Mouse (Mus musculus): Measurements from ENCODE around the gene Smc3.

The Smc3 gene

DNA sequence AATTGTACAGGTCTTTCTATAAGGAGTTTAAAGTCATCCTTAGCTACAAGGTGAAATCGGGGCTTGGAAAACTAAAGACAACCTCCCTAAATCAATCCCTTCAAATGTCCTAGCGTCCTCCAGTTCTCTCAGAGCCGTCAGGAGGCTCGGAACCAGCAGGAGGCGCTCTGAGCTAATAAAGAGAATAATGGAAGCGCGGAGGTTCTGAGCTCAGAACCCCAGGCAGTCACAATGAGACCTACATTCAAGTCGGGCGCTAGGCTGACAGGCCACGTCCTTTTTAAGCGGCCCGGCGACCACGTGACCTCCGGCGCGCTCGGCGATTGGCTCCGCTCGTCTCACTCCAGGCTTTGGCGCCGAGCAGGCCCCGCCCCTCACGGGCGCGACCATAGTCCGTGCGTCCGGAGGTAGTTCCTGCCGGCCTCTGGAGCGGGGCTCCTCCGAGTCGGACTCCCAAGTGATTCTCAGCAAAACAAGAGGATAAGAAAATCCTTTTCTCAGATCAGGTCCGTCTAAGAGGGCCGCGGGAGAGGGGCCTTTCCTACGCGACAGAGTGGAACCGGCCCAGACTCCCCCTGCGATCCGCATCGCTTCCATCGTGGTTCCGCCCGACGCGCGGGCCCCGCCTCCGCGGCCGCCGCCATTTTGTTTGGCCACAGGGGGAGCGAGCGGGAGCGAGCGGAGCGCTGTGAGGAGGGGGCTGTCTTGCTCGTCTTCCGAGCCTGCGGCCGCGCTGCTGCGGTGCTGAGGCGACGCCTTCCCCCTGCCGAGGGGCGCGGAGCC lies at the start of gene Smc3:
Gene Smc3, plus strand, starts transcription at position 642 of the 783 bp plus-strand sequence.
- DNase-seq (ENCODE audit: low spot score in 2 of 2): peak; percentile 98 to 99

- DNase-seq (ENCODE audit: low spot score in 2 of 2): peak in 1 of 2 experiments; percentile 39
Measured at GRCm38 (mm10) chr19:53550972-53551371, 49.2 kb upstream of the Smc3 start.

DNA sequence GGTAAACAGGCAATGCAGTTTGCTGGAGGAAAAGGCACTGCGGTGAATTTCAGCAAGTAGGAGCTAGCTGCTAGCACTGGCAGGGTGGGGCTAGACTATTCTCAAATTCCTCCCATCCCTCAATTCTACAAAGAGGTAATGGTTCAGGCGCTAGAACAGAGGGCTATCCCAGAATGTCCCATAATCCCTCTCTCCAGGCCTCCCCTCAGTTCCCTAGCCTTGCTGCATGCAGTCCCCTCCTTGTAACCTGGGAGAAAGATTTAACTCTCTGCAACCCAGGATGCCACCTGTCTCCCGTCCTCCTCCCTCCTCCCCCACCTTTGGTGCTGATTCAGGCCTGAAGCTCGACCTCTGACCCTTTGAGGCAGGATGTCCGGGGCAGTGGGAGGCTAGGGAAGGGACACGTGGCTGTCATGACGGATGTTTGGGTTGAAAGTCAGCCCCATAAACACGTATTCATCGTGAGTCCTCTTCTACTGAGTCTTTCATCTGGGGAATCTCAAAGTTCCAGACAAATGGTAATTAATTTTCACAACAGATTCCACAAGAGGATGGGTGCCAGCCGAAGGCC lies 47.9 kb upstream of the Smc3 start:
- DNase-seq (ENCODE audit: low spot score in 2 of 2): no peak

DNA sequence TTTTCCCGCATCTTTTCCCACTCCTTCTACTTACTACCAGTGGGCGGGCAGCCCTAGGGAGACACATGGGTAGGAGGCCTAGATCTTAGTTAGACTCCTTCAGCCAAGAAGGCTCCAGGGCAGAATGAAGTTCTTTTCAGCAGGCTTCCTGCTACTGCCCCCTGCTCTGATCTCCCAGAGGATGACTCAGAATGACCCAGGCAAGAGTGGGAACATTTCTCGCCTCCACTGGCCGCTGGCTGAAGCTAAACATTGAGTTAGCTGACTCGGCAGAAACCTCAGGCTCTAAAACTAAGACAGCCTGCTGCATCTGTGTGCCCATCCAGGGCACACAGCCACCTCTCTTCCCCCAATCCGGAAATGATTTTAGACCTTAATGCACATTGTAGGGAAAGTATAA lies 47.4 kb upstream of the Smc3 start:
- DNase-seq (ENCODE audit: low spot score in 2 of 2): no peak

GRCm38 (mm10) chr19:53554402-53554801 lies 45.8 kb upstream of the Smc3 start:
- DNase-seq (ENCODE audit: low spot score in 2 of 2): no peak

DNA sequence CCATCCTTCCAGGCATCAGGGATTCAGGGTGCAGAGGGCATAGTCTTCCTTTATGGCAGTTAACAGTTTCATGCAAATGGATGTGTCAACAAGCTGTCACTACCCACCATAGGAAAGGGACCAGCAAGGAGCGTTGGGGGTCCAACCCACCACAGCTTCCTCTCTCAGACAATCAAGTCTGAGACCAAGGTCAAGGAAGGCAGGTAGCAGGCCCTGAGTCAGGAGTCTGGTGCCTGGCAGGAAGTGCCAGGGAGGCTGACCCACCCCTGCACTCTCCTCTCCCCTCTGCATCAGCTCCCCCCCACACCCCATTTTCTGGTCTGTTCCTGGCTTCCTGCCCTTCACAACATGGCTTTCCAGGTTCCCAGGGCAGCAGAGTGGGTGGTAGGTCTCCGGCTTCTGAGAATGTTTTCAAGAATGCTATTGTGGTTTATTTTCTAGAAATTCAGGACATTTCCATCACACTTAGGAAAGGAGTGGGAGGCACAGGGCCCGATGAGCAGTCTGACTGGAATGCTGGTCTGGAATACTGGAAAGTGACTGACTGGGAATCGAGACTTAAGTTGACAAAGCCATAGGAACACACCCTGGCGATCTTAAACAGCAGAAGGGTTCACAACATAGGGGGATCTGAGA lies 45.1 kb upstream of the Smc3 start:
- DNase-seq (ENCODE audit: low spot score in 2 of 2): no peak

DNA sequence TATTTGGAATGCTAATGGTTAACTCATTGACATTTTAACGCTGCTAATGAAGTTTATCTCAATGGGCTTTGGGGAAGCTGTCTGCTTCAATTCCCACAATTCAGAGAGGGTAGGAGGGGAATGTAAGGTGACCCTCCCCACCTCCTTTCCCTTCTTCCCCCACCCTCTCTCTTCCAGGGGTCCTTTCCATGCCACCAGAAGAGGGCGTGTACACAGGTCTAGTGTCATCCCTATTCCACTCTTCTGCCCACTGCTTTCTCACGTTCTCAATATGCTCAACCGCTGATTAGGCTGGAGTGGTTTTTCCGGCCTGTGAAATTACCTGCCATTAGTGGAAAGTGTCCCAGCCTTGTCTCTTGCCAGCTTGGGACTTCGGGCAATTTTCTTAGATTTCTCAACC lies 43.4 kb upstream of the Smc3 start:
- no peak for DNase-seq (ENCODE audit: low spot score in 2 of 2)

DNA sequence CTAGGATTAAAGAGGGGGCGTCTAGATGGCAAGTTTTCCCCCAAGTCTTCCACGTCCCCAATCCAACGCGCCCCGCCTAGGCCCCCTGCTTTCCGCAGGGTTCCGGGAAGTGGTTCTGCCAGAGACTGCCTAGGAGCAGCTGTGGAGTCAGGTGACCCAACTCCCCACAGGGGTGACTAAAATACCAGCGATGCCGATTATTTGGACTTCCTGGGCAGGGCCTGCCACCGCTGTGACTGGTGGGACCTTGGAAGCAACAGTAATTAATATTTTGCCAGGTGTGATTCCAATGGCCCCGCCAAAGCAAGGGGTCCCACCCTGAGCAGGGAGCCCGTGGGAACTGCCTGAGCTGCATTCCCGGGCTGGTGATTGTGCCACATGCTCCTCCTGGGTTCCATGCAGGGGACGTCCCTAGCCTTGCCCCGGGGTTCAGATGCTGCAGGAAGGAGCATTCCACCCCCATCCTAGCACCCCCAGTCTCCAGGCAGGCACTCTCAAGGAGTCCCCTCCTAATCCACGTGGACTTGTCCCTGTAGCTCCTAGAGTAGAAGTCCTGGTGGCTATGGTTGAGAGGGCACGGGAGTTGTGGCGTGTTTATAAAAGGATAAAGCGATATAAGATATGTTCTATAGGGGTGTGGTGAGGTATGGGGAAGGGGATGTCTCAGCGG lies 42.8 kb upstream of the Smc3 start:
- no peak for DNase-seq (ENCODE audit: low spot score in 2 of 2)

- DNase-seq (ENCODE audit: low spot score in 2 of 2): no peak
Measured at GRCm38 (mm10) chr19:53560436-53560835, 39.8 kb upstream of the Smc3 start.

GRCm38 (mm10) chr19:53564174-53564573 lies 36.0 kb upstream of the Smc3 start:
- no peak for DNase-seq (ENCODE audit: low spot score in 2 of 2)

GRCm38 (mm10) chr19:53565565-53566277 lies 34.5 kb upstream of the Smc3 start:
- DNase-seq (ENCODE audit: low spot score in 2 of 2): no peak

GRCm38 (mm10) chr19:53567864-53568263 lies 32.3 kb upstream of the Smc3 start:
- DNase-seq (ENCODE audit: low spot score in 2 of 2): no peak

DNA sequence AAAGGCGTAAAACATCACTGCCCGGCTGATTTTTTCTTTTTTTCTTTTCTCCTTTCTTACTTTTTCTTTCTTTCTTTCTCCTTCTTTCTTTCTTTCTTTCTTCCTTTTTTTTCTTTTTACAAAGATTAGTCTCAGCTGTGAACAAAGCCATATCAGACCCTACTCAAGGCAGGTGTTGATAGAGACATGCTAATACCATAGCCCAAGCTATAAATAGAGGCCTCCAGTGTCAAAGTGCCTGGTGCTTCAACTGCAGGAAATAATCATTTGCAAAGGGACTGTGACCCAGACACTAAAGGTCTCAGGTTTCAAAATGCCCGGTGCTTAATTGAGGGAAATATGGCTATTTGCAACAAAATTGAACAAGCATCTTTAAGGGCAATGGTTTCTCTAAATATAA lies 31.6 kb upstream of the Smc3 start:
- no peak for DNase-seq (ENCODE audit: low spot score in 2 of 2)

DNA sequence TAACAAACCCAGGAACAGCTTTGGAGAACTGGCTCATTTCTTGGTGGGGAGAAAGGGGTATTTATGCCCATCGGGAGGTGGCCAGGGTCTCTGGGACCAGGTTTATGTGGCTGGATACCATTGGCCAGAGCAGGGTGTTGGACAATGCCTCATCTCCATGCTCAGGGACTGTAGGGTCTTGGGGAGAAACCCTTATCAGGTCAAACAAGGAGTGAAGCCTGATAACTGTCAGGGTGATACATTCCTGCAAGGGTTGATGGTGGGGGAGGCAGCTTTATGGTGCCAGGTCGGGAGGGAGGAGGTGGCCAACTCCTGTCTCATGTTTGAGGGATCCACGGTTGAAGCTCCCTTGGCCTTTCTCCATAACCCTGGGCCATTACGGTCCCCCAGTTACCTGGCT lies 29.1 kb upstream of the Smc3 start:
- DNase-seq (ENCODE audit: low spot score in 2 of 2): no peak

DNA sequence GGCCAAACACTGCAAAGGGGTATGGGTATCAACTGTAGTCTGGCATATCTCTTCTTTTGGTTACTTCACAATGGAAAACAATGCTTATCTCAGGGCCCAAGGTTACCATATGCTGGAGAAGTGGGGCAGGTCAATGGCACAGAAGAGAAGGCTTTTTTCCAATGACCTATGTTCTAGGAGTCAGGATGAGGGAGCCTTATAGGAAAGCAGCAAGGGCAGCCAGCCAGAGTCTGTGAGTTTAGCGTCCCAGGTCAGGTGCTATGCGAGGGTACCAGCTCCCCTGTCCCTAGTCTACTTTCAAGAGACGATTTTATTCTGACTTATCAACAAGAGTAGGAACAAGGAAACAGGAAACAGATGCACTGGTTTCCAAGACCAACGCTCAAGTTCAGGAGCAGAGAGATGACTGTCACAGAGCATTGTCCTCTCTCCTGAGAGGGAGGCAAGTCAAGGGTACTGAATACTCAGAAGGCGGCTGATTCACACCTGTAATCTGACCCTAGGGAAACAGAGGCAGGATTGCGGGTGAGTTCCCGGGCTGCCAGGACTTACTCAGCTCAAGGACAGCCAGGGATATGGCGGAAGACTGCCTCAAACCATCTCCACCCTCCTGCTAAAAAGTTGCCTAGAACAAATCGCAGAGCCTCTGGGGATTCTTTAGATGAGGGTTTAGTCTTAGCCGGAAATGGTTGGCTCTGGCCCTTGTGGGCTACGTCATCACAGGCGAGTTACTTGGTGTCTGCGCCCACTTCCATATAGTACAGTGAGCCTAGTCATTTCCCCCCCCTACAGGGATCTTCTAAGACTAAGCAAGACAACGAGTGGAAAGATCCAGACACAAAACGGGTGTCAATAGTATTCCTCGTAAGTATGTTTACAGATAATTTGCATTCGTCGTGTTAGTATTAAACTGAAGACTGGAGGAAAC lies 28.4 kb upstream of the Smc3 start:
- no peak for DNase-seq (ENCODE audit: low spot score in 2 of 2)

GRCm38 (mm10) chr19:53572607-53573006 lies 27.6 kb upstream of the Smc3 start:
- DNase-seq (ENCODE audit: low spot score in 2 of 2): no peak

- DNase-seq (ENCODE audit: low spot score in 2 of 2): no peak
Measured at GRCm38 (mm10) chr19:53573151-53573550, 27.0 kb upstream of the Smc3 start.

DNA sequence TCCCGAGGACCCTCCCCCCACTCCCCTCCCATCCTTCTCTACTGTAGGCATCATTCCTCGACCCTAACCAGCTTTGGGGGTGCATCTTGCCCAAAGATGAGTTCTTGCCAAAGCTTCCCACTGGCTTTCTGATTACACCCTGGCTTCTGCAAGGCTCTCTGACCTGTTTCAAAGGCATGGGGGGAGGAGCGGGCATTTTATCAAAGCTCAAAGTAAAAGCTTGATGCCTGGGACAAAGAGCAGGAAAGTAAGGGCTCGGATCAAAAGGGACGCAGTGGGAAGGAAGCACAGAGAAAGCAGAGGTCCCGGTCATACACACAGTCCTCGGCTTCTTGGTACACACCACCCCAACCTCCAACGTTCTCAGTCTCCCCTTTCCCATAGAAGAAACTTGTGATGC lies 26.1 kb upstream of the Smc3 start:
- no peak for DNase-seq (ENCODE audit: low spot score in 2 of 2)

DNA sequence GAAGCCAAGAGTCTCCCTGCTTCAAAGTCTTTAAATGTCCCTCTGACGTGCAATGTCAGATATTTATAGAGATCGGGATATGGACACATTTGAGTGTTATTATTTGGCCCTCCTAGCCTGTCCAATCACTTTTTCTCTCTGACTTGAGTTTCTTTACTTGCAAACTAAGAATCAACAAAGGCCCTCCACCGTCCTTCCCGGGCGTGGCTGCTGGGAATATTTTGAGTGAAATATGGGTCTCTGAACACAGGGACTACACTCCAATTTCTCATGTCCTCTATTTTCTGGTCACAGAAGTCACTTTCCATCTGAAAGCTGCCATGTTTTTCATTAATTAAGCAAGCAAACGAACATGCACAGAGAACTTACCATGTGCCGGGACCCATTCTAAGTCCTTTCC lies 25.7 kb upstream of the Smc3 start:
- no peak for DNase-seq (ENCODE audit: low spot score in 2 of 2)

DNA sequence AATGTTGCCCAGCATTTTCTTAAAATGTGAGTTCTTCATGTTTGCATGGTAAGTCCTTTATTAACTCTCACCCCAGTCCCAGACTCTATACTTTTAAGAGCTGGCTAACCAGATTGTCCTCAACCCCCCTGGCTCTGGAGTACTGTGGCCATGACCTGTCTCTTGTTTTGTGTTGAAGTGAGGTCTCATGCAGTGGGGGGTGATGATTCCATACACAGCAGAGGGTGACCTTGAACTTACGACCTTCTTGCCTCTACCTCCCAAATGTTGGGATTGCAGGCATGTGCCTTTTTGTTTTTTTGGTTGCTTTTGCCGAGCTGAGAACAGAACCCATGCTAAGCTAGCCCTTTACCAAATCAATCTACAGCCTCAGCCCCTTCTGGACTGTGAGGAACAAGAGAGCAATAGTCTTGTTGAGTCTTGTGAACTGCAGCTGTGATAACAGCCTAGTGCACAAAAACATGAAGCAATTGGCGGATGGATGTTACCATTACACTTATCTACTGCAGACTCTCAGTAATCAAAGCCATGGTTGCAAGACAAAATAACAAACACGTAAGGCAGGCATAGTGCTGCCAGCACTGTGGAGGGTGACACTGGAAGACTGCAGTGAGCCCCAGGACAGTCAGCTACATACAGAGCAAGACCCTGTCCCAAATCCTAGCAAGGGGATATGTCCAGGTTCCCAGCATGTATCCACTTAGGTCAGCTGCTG lies 24.7 kb upstream of the Smc3 start:
- no peak for DNase-seq (ENCODE audit: low spot score in 2 of 2)

Data from frontal cortex, postnatal 36 days (tissue).